In the genomic region with DNA sequence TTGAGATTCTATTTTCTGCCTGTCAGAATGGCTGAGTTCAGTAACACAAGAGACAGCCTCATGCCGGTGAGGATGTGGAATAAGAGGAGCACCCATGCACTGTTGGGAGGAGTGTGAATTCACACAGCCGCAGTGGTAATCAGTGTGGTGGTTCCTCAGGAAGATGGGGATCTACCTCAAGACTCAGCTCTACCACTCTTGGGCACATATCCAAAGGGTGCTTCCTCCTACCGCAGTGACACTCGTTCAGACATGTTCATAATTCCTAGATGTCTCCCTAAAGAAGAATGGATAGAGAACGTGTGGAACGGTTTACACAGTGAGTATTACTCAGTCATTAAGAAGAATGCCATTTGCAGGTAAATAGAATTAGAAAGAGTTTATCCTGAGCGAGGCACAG, we compare ENCODE assay signal across 13 mouse cellular contexts. TPM values are rescaled to one million over a fixed set of nuclear protein-coding genes. Genes with fewer than 3 reads are reported as not detected.
DNase-seq lines count a peak whose midpoint lies in the region; ATAC-seq lines count a peak whose summit lies in the region.
"Had no signal": no experiment of that assay in that cellular context is flagged by ENCODE, and none has a peak within 500 bp of the region (broad histone marks: within the 10 kb centered on the region; RNA-seq: fewer than 3 reads in every experiment).

No protein-coding gene starts in this region.

- H3K9ac ChIP-seq in hindbrain, embryonic 14.5 days, result no peak overlapping the region
- H3K9ac ChIP-seq in hindbrain, embryonic 12.5 days, result no peak overlapping the region
- 0 out of 2 replicates have a peak overlapping the region, but pooled peaks have one; percentile 41 for H3K9ac ChIP-seq in neural tube, embryonic 13.5 days
- H3K9ac ChIP-seq in liver, embryonic 11.5 days (ENCODE audit: low read depth, low read length), result no peak overlapping the region
- H3K9ac ChIP-seq: neural tube, embryonic 12.5 days had no signal

- no peaks in the 10 kb centered on the region for H3K9me3 ChIP-seq in hindbrain, embryonic 14.5 days (ENCODE audit: control insufficient read depth, low read length)
- H3K9me3 ChIP-seq in hindbrain, embryonic 12.5 days (replicated peaks), result no peaks in the 10 kb centered on the region
- H3K9me3 ChIP-seq in neural tube, embryonic 13.5 days, result no peaks in the 10 kb centered on the region
- H3K9me3 ChIP-seq in liver, embryonic 11.5 days (ENCODE audit: control insufficient read depth, low read length), result no peaks in the 10 kb centered on the region
- H3K9me3 ChIP-seq: neural tube, embryonic 12.5 days had no signal

- H3K4me1 ChIP-seq in hindbrain, embryonic 14.5 days (replicated peaks; ENCODE audit: control insufficient read depth, insufficient read depth, low read length), result peaks cover 14% of the 10 kb centered on the region
- peaks cover 16% of the 10 kb centered on the region; the same call in 1 of the 2 replicates for H3K4me1 ChIP-seq in hindbrain, embryonic 12.5 days
- peaks cover 24% of the 10 kb centered on the region for H3K4me1 ChIP-seq in neural tube, embryonic 13.5 days (replicated peaks)
- H3K4me1 ChIP-seq in liver, embryonic 11.5 days (replicated peaks; ENCODE audit: control insufficient read depth, insufficient read depth, low read length), result 0 out of 2 replicates have a peak, but pooled peaks cover 4% of the 10 kb centered on the region

- H3K27ac ChIP-seq in hindbrain, embryonic 14.5 days, result no peak overlapping the region
- no peak overlapping the region for H3K27ac ChIP-seq in hindbrain, embryonic 12.5 days
- no peak overlapping the region for H3K27ac ChIP-seq in neural tube, embryonic 13.5 days (replicated peaks)
- H3K27ac ChIP-seq in liver, embryonic 11.5 days (ENCODE audit: low read depth, low read length), result no peak overlapping the region
- H3K27ac ChIP-seq: neural tube, embryonic 12.5 days had no signal

- H3K27me3 ChIP-seq in hindbrain, embryonic 14.5 days (ENCODE audit: control insufficient read depth, insufficient read depth, low read length), result no peaks in the 10 kb centered on the region
- peaks cover 14% of the 10 kb centered on the region for H3K27me3 ChIP-seq in hindbrain, embryonic 12.5 days
- H3K27me3 ChIP-seq in neural tube, embryonic 13.5 days, result peaks cover 4% of the 10 kb centered on the region; the same call in 1 of the 2 replicates
- H3K27me3 ChIP-seq in liver, embryonic 11.5 days (replicated peaks; ENCODE audit: control insufficient read depth, insufficient read depth, low read length), result no peaks in the 10 kb centered on the region
- H3K27me3 ChIP-seq: neural tube, embryonic 12.5 days had no signal

- 85% methylated on average over 7 of the region's 7 CpGs for WGBS in hindbrain, embryonic 14.5 days
- 83% methylated on average over 7 of the region's 7 CpGs for WGBS in hindbrain, embryonic 12.5 days
- 86% methylated on average over 7 of the region's 7 CpGs for WGBS in neural tube, embryonic 13.5 days
- 84% methylated on average over 7 of the region's 7 CpGs for WGBS in liver, embryonic 11.5 days

- H3K36me3 ChIP-seq in hindbrain, embryonic 14.5 days (replicated peaks; ENCODE audit: control insufficient read depth, insufficient read depth), result no peaks in the 10 kb centered on the region; the same call in 1 of the 2 replicates
- H3K36me3 ChIP-seq in hindbrain, embryonic 12.5 days, result no peaks in the 10 kb centered on the region
- H3K36me3 ChIP-seq in neural tube, embryonic 13.5 days, result no peaks in the 10 kb centered on the region
- H3K36me3 ChIP-seq in liver, embryonic 11.5 days (ENCODE audit: control insufficient read depth, insufficient read depth, low read length), result no peaks in the 10 kb centered on the region
- H3K36me3 ChIP-seq: neural tube, embryonic 12.5 days had no signal

- no peak for DNase-seq in hindbrain, embryonic 14.5 days (ENCODE audit: low spot score)
- no peak for DNase-seq in neural tube, embryonic 10.5 days (ENCODE audit: extremely low spot score, low spot score)
- DNase-seq in liver, embryonic 11.5 days (ENCODE audit: low spot score), result no peak
- no peak for DNase-seq in frontal cortex, postnatal 10 days (ENCODE audit: low spot score in 2 of 2)
- DNase-seq: embryo, embryonic 11 days; kidney, adult 11 months; right cerebral cortex, postnatal 14 days had no signal

- 0 out of 2 replicates have a peak overlapping the region, but pooled peaks have one; percentile 2 for H3K4me3 ChIP-seq in hindbrain, embryonic 14.5 days (replicated peaks; ENCODE audit: low read length)
- no peak overlapping the region for H3K4me3 ChIP-seq in hindbrain, embryonic 12.5 days
- no peak overlapping the region for H3K4me3 ChIP-seq in neural tube, embryonic 13.5 days
- H3K4me3 ChIP-seq in liver, embryonic 11.5 days (ENCODE audit: low read depth, low read length), result no peak overlapping the region
- H3K4me3 ChIP-seq: neural tube, embryonic 12.5 days had no signal

- no peak for ATAC-seq in hindbrain, embryonic 14.5 days (ENCODE audit: low FRiP score)
- ATAC-seq in hindbrain, embryonic 12.5 days (ENCODE audit: low FRiP score), result no peak
- ATAC-seq in neural tube, embryonic 13.5 days (ENCODE audit: low read depth), result no peak
- no peak for ATAC-seq in liver, embryonic 11.5 days (replicated peaks; ENCODE audit: low FRiP score)
- ATAC-seq in cerebellum, adult (ENCODE audit: insufficient number of reproducible peaks, low FRiP score, low TSS enrichment), result no peak
- ATAC-seq: activated CD4-positive, CD25-positive, alpha-beta regulatory T cell, adult 4 months; lung, postnatal 0 days had no signal

- peak overlapping the region; percentile 91 for H3K4me2 ChIP-seq in hindbrain, embryonic 14.5 days (replicated peaks)
- no peak overlapping the region for H3K4me2 ChIP-seq in hindbrain, embryonic 12.5 days (replicated peaks)
- peak overlapping the region; percentile 73 for H3K4me2 ChIP-seq in neural tube, embryonic 13.5 days
- H3K4me2 ChIP-seq in liver, embryonic 11.5 days, result peak overlapping the region; percentile 7
- H3K4me2 ChIP-seq: neural tube, embryonic 12.5 days had no signal

RNA-seq across cellular contexts. Expression of a gene that starts 3.1 kb away (rescaled TPM):
- polyA plus RNA-seq in hindbrain, embryonic 14.5 days (2014; fragmentation: Nextera tagmentation; extraction: Ambion mirVana), result 16.3 and 17.3 TPM in 2 replicates
- polyA plus RNA-seq in hindbrain, embryonic 12.5 days (2016; fragmentation: Nextera tagmentation; extraction: Ambion mirVana), result 7.6 and 7.8 TPM in 2 replicates
- 7.8 and 9.2 TPM in 2 replicates for polyA plus RNA-seq in neural tube, embryonic 13.5 days (2015; fragmentation: Nextera tagmentation; extraction: Ambion mirVana)
- 5.4 and 6.2 TPM in 2 replicates for polyA plus RNA-seq in liver, embryonic 11.5 days (2014; fragmentation: Nextera tagmentation; extraction: Ambion mirVana)

RNA-seq across cellular contexts. Expression of a gene that starts 52.1 kb away (rescaled TPM):
- 0.43 TPM in 1 of 2 replicates, not detected in the other for polyA plus RNA-seq in hindbrain, embryonic 14.5 days (2014; fragmentation: Nextera tagmentation; extraction: Ambion mirVana)
- polyA plus RNA-seq in hindbrain, embryonic 12.5 days (2016; fragmentation: Nextera tagmentation; extraction: Ambion mirVana), result 0.10 and 0.15 TPM in 2 replicates
- polyA plus RNA-seq in neural tube, embryonic 13.5 days (2015; fragmentation: Nextera tagmentation; extraction: Ambion mirVana), result 0.14 and 0.17 TPM in 2 replicates
- polyA plus RNA-seq in liver, embryonic 11.5 days (2014; fragmentation: Nextera tagmentation; extraction: Ambion mirVana), result not detected in 2 replicates
- polyA plus RNA-seq: activated CD4-positive, CD25-positive, alpha-beta regulatory T cell, adult 4 months; lung, postnatal 0 days had no signal
